Mouse (Mus musculus) limb, embryonic 14.5 days (tissue): ENCODE data around the gene Hoxd9. TPM values are rescaled to one million over a fixed set of nuclear protein-coding genes. Genes with fewer than 3 reads are reported as not detected.

Source experiments
- ATAC-seq: fragments of 200-750 bp; cut with Nextera tagmentation; 2 replicates; pipeline ENCODE4 v1.8.0; 2017; ENCODE audit warnings: low read depth, moderate number of reproducible peaks, moderate TSS enrichment; ENCODE audit not compliant: low FRiP score
- DNase-seq: peaks from one replicate; pipeline ENCODE4 v3.0.0-alpha.2; 2015; ENCODE audit warnings: low spot score
- H3K27ac ChIP-seq: fragments of 300-500 bp; sonication (generic); replicated peaks from 2 replicates; pipeline ENCODE4 v1.5.1; 2014; ENCODE audit warnings: low read depth, mild to moderate bottlenecking, low read length, moderate library complexity, mixed read lengths
- H3K27me3 ChIP-seq: fragments of 300-500 bp; sonication (generic); 2 replicates; pipeline ENCODE4 v1.6.1; 2014; ENCODE audit warnings: low read length, mixed read lengths; ENCODE audit not compliant: control insufficient read depth, insufficient read depth
- H3K36me3 ChIP-seq: fragments of 300-500 bp; sonication (generic); 2 replicates; pipeline ENCODE4 v1.6.1; 2014; ENCODE audit warnings: mild to moderate bottlenecking, low read length, moderate library complexity, mixed read lengths; ENCODE audit not compliant: control insufficient read depth, insufficient read depth
- H3K4me1 ChIP-seq: fragments of 300-500 bp; sonication (generic); 2 replicates; pipeline ENCODE4 v1.6.1; 2014; ENCODE audit warnings: antibody characterized with exemption, low read length, mixed read lengths; ENCODE audit not compliant: control insufficient read depth, insufficient read depth
- H3K4me2 ChIP-seq: fragments of 300-500 bp; sonication (generic); replicated peaks from 2 replicates; pipeline ENCODE4 v1.6.1; 2014; ENCODE audit warnings: low read depth, mild to moderate bottlenecking, low read length, moderate library complexity; ENCODE audit not compliant: severe bottlenecking
- H3K4me3 ChIP-seq: fragments of 300-500 bp; sonication (generic); replicated peaks from 2 replicates; pipeline ENCODE4 v1.5.1; 2014; ENCODE audit warnings: low read length
- H3K9ac ChIP-seq: fragments of 300-500 bp; sonication (generic); 2 replicates; pipeline ENCODE4 v1.6.1; 2014; ENCODE audit warnings: mild to moderate bottlenecking, low read depth, low read length, moderate library complexity; ENCODE audit not compliant: severe bottlenecking
- H3K9me3 ChIP-seq: fragments of 300-500 bp; sonication (generic); 2 replicates; pipeline ENCODE4 v1.6.1; 2016; ENCODE audit warnings: low read length; ENCODE audit not compliant: control insufficient read depth
- POLR2A ChIP-seq: fragments of 200-500 bp; IDR thresholded peaks from 2 replicates; pipeline ENCODE4 v1.8.0; 2012; ENCODE audit warnings: inconsistent platforms, mild to moderate bottlenecking, moderate library complexity, borderline replicate concordance; ENCODE audit not compliant: insufficient read depth, insufficient read length; ENCODE audit errors: extremely low read depth
- WGBS: fragments of 180-500 bp; shearing (Covaris S2); extraction: QIAGEN DNeasy Blood & Tissue Kit; methylation state at CpG from one replicate; pipeline ENCODE4 v1.1.7; 2014; 5-methylcytosine and 5-hydroxymethylcytosine counted together
- polyA plus RNA-seq, 2 experiments: library from polyadenylated mRNA; depleted of rRNA in 1 of 2; stranded (reverse) in 1 of 2; unstranded in 1 of 2; fragments of >200 nt; fragmentation: Nextera tagmentation in 1 of 2; extraction: Ambion mirVana in 1 of 2; gene quantifications; 2 replicates each; pipeline versions ENCODE4 v1.2.1 to v1.2.3; 2012 to 2014

The Hoxd9 gene
- polyA plus RNA-seq, 2 experiments: 8.7 to 19.6 TPM

GRCm38 (mm10) chr2:74740311-74741091, 43.0 kb downstream of the Hoxd9 start:
- DNase-seq (no peak), ATAC-seq (no peak)
- Histone ChIP-seq H3K27ac (no peak overlapping the region), H3K4me2 (peak overlapping the region; percentile 19; the same call in 1 of the 2 replicates), H3K4me3 (peak overlapping the region; percentile 23), H3K4me1 (peaks cover 11% of the 10 kb centered on the region; the same call in 1 of the 2 replicates), H3K27me3 (peaks cover 94% of the 10 kb centered on the region), H3K9me3 (no peaks in the 10 kb centered on the region), H3K36me3 (no peaks in the 10 kb centered on the region), H3K9ac (no peak overlapping the region; the same call in 1 of the 2 replicates)
- 3% methylated on average over 39 of the region's 43 CpGs for WGBS
- no peak for TF ChIP-seq POLR2A

- 41% methylated on average over 2 of the region's 3 CpGs for WGBS
- no peak for DNase-seq
Measured at GRCm38 (mm10) chr2:74741252-74741978, 43.9 kb downstream of the Hoxd9 start.

GRCm38 (mm10) chr2:74741979-74742277, 44.4 kb downstream of the Hoxd9 start:
- no peaks in the 10 kb centered on the region for H3K36me3 ChIP-seq
- DNase-seq (no peak), ATAC-seq (no peak)
- TF ChIP-seq POLR2A: no peak
- no peak overlapping the region for H3K4me3 ChIP-seq
- peaks cover 97% of the 10 kb centered on the region for H3K27me3 ChIP-seq
- no peak overlapping the region for H3K27ac ChIP-seq
- no peaks in the 10 kb centered on the region for H3K9me3 ChIP-seq
- H3K4me1 ChIP-seq: peaks cover 11% of the 10 kb centered on the region; the same call in 1 of the 2 replicates
- H3K9ac ChIP-seq: no peak overlapping the region
- no peak overlapping the region for H3K4me2 ChIP-seq

More at GRCm38 (mm10) chr2:74741252-74741978, 43.9 kb downstream of the Hoxd9 start:
- no peak overlapping the region for H3K27ac ChIP-seq
- peaks cover 9% of the 10 kb centered on the region; the same call in 1 of the 2 replicates for H3K4me1 ChIP-seq
- TF ChIP-seq POLR2A: no peak
- no peak overlapping the region for H3K9ac ChIP-seq
- ATAC-seq: no peak
- no peak overlapping the region for H3K4me3 ChIP-seq
- peaks cover 97% of the 10 kb centered on the region for H3K27me3 ChIP-seq
- no peak overlapping the region for H3K4me2 ChIP-seq
- no peaks in the 10 kb centered on the region for H3K36me3 ChIP-seq
- no peaks in the 10 kb centered on the region for H3K9me3 ChIP-seq

- Histone ChIP-seq H3K4me1 (peaks cover 11% of the 10 kb centered on the region), H3K4me3 (no peak overlapping the region), H3K36me3 (no peaks in the 10 kb centered on the region), H3K27ac (no peak overlapping the region), H3K9ac (no peak overlapping the region), H3K4me2 (no peak overlapping the region), H3K27me3 (peaks cover 97% of the 10 kb centered on the region), H3K9me3 (no peaks in the 10 kb centered on the region)
- no peak for TF ChIP-seq POLR2A
- no peak for DNase-seq
- WGBS: 20% methylated on average over 6 of the region's 6 CpGs
- ATAC-seq: no peak
Measured at GRCm38 (mm10) chr2:74745540-74746297, 48.2 kb downstream of the Hoxd9 start.

- Histone ChIP-seq H3K27ac (no peak overlapping the region), H3K4me2 (peak overlapping the region; percentile 21; the same call in 1 of the 2 replicates), H3K9ac (no peak overlapping the region), H3K4me3 (peak overlapping the region; percentile 22), H3K36me3 (no peaks in the 10 kb centered on the region), H3K9me3 (no peaks in the 10 kb centered on the region), H3K4me1 (peaks cover 11% of the 10 kb centered on the region), H3K27me3 (peaks cover 98% of the 10 kb centered on the region)
- no peak for ATAC-seq
- 7% methylated on average over 58 of the region's 58 CpGs for WGBS
- no peak for TF ChIP-seq POLR2A
- no peak for DNase-seq
Measured at GRCm38 (mm10) chr2:74746298-74746921, 48.9 kb downstream of the Hoxd9 start.
